ENCODE assay signal across 9 mouse cellular contexts in the genomic region with DNA sequence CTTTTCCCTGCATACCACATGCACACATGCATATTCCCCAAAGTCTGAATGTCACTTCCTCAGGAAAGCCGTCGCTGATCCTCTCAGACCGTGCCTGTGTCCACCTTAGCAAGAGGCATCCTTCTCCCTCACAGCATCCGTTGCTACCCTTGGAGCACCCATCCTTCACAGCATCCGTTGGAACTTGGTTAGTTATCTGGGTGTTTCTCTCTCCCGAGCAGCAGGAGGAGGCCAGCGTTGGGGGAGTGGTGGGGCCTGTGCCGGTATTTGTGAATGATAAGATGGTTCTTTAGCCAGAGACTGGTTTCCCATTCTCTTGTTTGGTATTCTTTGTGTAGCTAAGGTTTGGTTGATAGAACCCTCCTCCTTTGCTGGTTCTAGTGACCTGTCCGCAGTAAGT. TPM values are rescaled to one million over a fixed set of nuclear protein-coding genes. Genes with fewer than 3 reads are reported as not detected.
DNase-seq lines count a peak whose midpoint lies in the region; ATAC-seq and TF ChIP-seq lines count a peak whose summit lies in the region.
"Had no signal": no experiment of that assay in that cellular context is flagged by ENCODE, and none has a peak within 500 bp of the region (broad histone marks: within the 10 kb centered on the region; RNA-seq: fewer than 3 reads in every experiment).

No protein-coding gene starts in this region.

- no peaks in the 10 kb centered on the region for H3K36me3 ChIP-seq in forebrain, embryonic 11.5 days (ENCODE audit: control insufficient read depth, insufficient read depth, low read length)
- H3K36me3 ChIP-seq in forebrain, embryonic 12.5 days (replicated peaks) = peaks cover 5% of the 10 kb centered on the region; the same call in 1 of the 2 replicates
- H3K36me3 ChIP-seq in lung, embryonic 14.5 days (ENCODE audit: insufficient read depth) = peaks cover 7% of the 10 kb centered on the region; the same call in 1 of the 2 replicates
- H3K36me3 ChIP-seq in heart, postnatal 0 days (replicated peaks; ENCODE audit: control insufficient read depth, insufficient read depth, low read length) = 0 out of 2 replicates have a peak, but pooled peaks cover 6% of the 10 kb centered on the region
- H3K36me3 ChIP-seq in neural tube, embryonic 15.5 days = 0 out of 2 replicates have a peak, but pooled peaks cover 4% of the 10 kb centered on the region

- no peak overlapping the region for H3K4me3 ChIP-seq in forebrain, embryonic 11.5 days (ENCODE audit: low read depth, low read length)
- H3K4me3 ChIP-seq in forebrain, embryonic 12.5 days (replicated peaks) = no peak overlapping the region
- H3K4me3 ChIP-seq in lung, embryonic 14.5 days (ENCODE audit: low read depth, low read length) = no peak overlapping the region
- H3K4me3 ChIP-seq in heart, postnatal 0 days (ENCODE audit: low read depth, low read length) = no peak overlapping the region
- H3K4me3 ChIP-seq in neural tube, embryonic 15.5 days (replicated peaks) = no peak overlapping the region

- peak; percentile 43 for DNase-seq in forebrain, embryonic 11.5 days (ENCODE audit: low spot score)
- no peak for DNase-seq in lung, embryonic 14.5 days
- DNase-seq in lung, adult 18-20 months = no peak
- peak; percentile 4 for DNase-seq in heart, postnatal 0 days (ENCODE audit: low spot score)
- no peak for DNase-seq in thymus, postnatal 4 days
- DNase-seq in urinary bladder, postnatal 10 days (ENCODE audit: low spot score) = no peak

- no peak for TF ChIP-seq EP300 in heart, postnatal 0 days (IDR thresholded peaks at IDR 0.05; ENCODE audit: low read depth)

- peaks cover 6% of the 10 kb centered on the region; the same call in 1 of the 2 replicates for H3K4me1 ChIP-seq in forebrain, embryonic 11.5 days (replicated peaks; ENCODE audit: control insufficient read depth, insufficient read depth, low read length)
- peaks cover 37% of the 10 kb centered on the region for H3K4me1 ChIP-seq in forebrain, embryonic 12.5 days
- H3K4me1 ChIP-seq in lung, embryonic 14.5 days (ENCODE audit: insufficient read depth) = peaks cover 19% of the 10 kb centered on the region
- H3K4me1 ChIP-seq in heart, postnatal 0 days (ENCODE audit: control insufficient read depth, insufficient read depth) = peaks cover 51% of the 10 kb centered on the region
- H3K4me1 ChIP-seq in neural tube, embryonic 15.5 days = peaks cover 58% of the 10 kb centered on the region

- H3K27me3 ChIP-seq in forebrain, embryonic 11.5 days (ENCODE audit: control insufficient read depth, insufficient read depth, low read length) = no peaks in the 10 kb centered on the region
- no peaks in the 10 kb centered on the region for H3K27me3 ChIP-seq in forebrain, embryonic 12.5 days
- H3K27me3 ChIP-seq in lung, embryonic 14.5 days (ENCODE audit: insufficient read depth, low read length) = no peaks in the 10 kb centered on the region
- no peaks in the 10 kb centered on the region for H3K27me3 ChIP-seq in heart, postnatal 0 days (ENCODE audit: control insufficient read depth, insufficient read depth, low read length)
- no peaks in the 10 kb centered on the region for H3K27me3 ChIP-seq in neural tube, embryonic 15.5 days (replicated peaks)

- H3K9ac ChIP-seq in forebrain, embryonic 11.5 days (ENCODE audit: low read length) = no peak overlapping the region
- H3K9ac ChIP-seq in forebrain, embryonic 12.5 days = no peak overlapping the region
- 0 out of 2 replicates have a peak overlapping the region, but pooled peaks have one; percentile 26 for H3K9ac ChIP-seq in lung, embryonic 14.5 days
- no peak overlapping the region for H3K9ac ChIP-seq in heart, postnatal 0 days (replicated peaks; ENCODE audit: low read depth, low read length)
- no peak overlapping the region for H3K9ac ChIP-seq in neural tube, embryonic 15.5 days (replicated peaks)

- TF ChIP-seq CTCF in lung, embryonic 14.5 days (IDR thresholded peaks at IDR 0.05; ENCODE audit: low read depth) = no peak
- no peak for TF ChIP-seq CTCF in heart, postnatal 0 days (IDR thresholded peaks at IDR 0.05; ENCODE audit: low read depth)

- no peaks in the 10 kb centered on the region for H3K9me3 ChIP-seq in forebrain, embryonic 11.5 days (ENCODE audit: control insufficient read depth, low read length)
- no peaks in the 10 kb centered on the region for H3K9me3 ChIP-seq in forebrain, embryonic 12.5 days
- no peaks in the 10 kb centered on the region for H3K9me3 ChIP-seq in lung, embryonic 14.5 days (ENCODE audit: low read depth, low read length)
- no peaks in the 10 kb centered on the region for H3K9me3 ChIP-seq in heart, postnatal 0 days (replicated peaks; ENCODE audit: control insufficient read depth, low read length)
- no peaks in the 10 kb centered on the region for H3K9me3 ChIP-seq in neural tube, embryonic 15.5 days (replicated peaks)

- no peak overlapping the region for H3K4me2 ChIP-seq in forebrain, embryonic 11.5 days (ENCODE audit: low read depth, low read length, severe bottlenecking)
- no peak overlapping the region for H3K4me2 ChIP-seq in forebrain, embryonic 12.5 days
- peak overlapping the region; percentile 36 for H3K4me2 ChIP-seq in lung, embryonic 14.5 days
- 0 out of 2 replicates have a peak overlapping the region, but pooled peaks have one; percentile 28 for H3K4me2 ChIP-seq in heart, postnatal 0 days (ENCODE audit: low read depth, low read length)
- H3K4me2 ChIP-seq in neural tube, embryonic 15.5 days = no peak overlapping the region

- no peak for ATAC-seq in forebrain, embryonic 11.5 days (replicated peaks; ENCODE audit: low FRiP score)
- no peak for ATAC-seq in forebrain, embryonic 12.5 days (ENCODE audit: low FRiP score)
- ATAC-seq in lung, embryonic 14.5 days (ENCODE audit: insufficient read depth) = no peak
- ATAC-seq in heart, postnatal 0 days (ENCODE audit: insufficient read depth, low read depth) = no peak
- ATAC-seq in neural tube, embryonic 15.5 days (ENCODE audit: low FRiP score) = no peak

- no peak overlapping the region for H3K27ac ChIP-seq in forebrain, embryonic 11.5 days (ENCODE audit: low read depth, low read length)
- H3K27ac ChIP-seq in forebrain, embryonic 12.5 days = no peak overlapping the region; the same call in 1 of the 2 replicates
- peak overlapping the region; percentile 92 for H3K27ac ChIP-seq in lung, embryonic 14.5 days (ENCODE audit: low read depth)
- H3K27ac ChIP-seq in heart, postnatal 0 days (ENCODE audit: low read depth) = peak overlapping the region; percentile 90
- peak overlapping the region; percentile 23; the same call in 1 of the 2 replicates for H3K27ac ChIP-seq in neural tube, embryonic 15.5 days (replicated peaks)

- WGBS in forebrain, embryonic 11.5 days = 82% methylated on average over 9 of the region's 9 CpGs
- 85% methylated on average over 9 of the region's 9 CpGs for WGBS in forebrain, embryonic 12.5 days
- 59% methylated on average over 9 of the region's 9 CpGs for WGBS in lung, embryonic 14.5 days
- WGBS in heart, postnatal 0 days = 28% methylated on average over 9 of the region's 9 CpGs
- 87% methylated on average over 9 of the region's 9 CpGs for WGBS in neural tube, embryonic 15.5 days

RNA-seq across cellular contexts. Expression of a gene that starts 2.7 kb away (rescaled TPM):
- polyA plus RNA-seq in forebrain, embryonic 11.5 days (2014; fragmentation: Nextera tagmentation; extraction: Ambion mirVana) = 1.4 and 1.6 TPM in 2 replicates
- 2.1 and 2.9 TPM in 2 replicates for polyA plus RNA-seq in forebrain, embryonic 12.5 days (2016; fragmentation: Nextera tagmentation; extraction: Ambion mirVana)
- 1.1 and 1.5 TPM in 2 replicates for polyA plus RNA-seq in lung, embryonic 14.5 days (2014; fragmentation: Nextera tagmentation; extraction: Ambion mirVana)
- total RNA-seq in heart, postnatal 0 days (2014; rRNA removed; ENCODE audit: low replicate concordance) = not detected in 2 replicates
- polyA plus RNA-seq in heart, postnatal 0 days (2015; fragmentation: Nextera tagmentation; extraction: Ambion mirVana) = 0.41 and 0.52 TPM in 2 replicates
- 1.5 and 1.8 TPM in 2 replicates for polyA plus RNA-seq in neural tube, embryonic 15.5 days (2015; fragmentation: Nextera tagmentation; extraction: Ambion mirVana)
- total RNA-seq: left cerebral cortex, adult 8-10 months had no signal

RNA-seq across cellular contexts. Expression of a gene that starts 21.8 kb away (rescaled TPM):
- 28.4 and 31.4 TPM in 2 replicates for polyA plus RNA-seq in forebrain, embryonic 11.5 days (2014; fragmentation: Nextera tagmentation; extraction: Ambion mirVana)
- polyA plus RNA-seq in forebrain, embryonic 12.5 days (2016; fragmentation: Nextera tagmentation; extraction: Ambion mirVana) = 49.4 and 56.7 TPM in 2 replicates
- polyA plus RNA-seq in lung, embryonic 14.5 days (2014; fragmentation: Nextera tagmentation; extraction: Ambion mirVana) = 32.2 and 35.0 TPM in 2 replicates
- 181 and 218 TPM in 2 replicates for total RNA-seq in heart, postnatal 0 days (2014; rRNA removed; ENCODE audit: low replicate concordance)
- 80.0 and 82.5 TPM in 2 replicates for polyA plus RNA-seq in heart, postnatal 0 days (2015; fragmentation: Nextera tagmentation; extraction: Ambion mirVana)
- 39.6 and 40.8 TPM in 2 replicates for polyA plus RNA-seq in neural tube, embryonic 15.5 days (2015; fragmentation: Nextera tagmentation; extraction: Ambion mirVana)

RNA-seq across cellular contexts. Expression of a gene that starts 59.8 kb away (rescaled TPM):
- 0.61 and 1.6 TPM in 2 replicates for polyA plus RNA-seq in forebrain, embryonic 11.5 days (2014; fragmentation: Nextera tagmentation; extraction: Ambion mirVana)
- polyA plus RNA-seq in forebrain, embryonic 12.5 days (2016; fragmentation: Nextera tagmentation; extraction: Ambion mirVana) = 1.1 and 1.3 TPM in 2 replicates
- polyA plus RNA-seq in lung, embryonic 14.5 days (2014; fragmentation: Nextera tagmentation; extraction: Ambion mirVana) = not detected in 2 replicates
- total RNA-seq in heart, postnatal 0 days (2014; rRNA removed; ENCODE audit: low replicate concordance) = not detected in 2 replicates
- polyA plus RNA-seq in heart, postnatal 0 days (2015; fragmentation: Nextera tagmentation; extraction: Ambion mirVana) = not detected in 2 replicates
- 0.61 TPM in 1 of 2 replicates, not detected in the other for polyA plus RNA-seq in neural tube, embryonic 15.5 days (2015; fragmentation: Nextera tagmentation; extraction: Ambion mirVana)
- total RNA-seq: left cerebral cortex, adult 8-10 months had no signal

Comparison
In these comparisons a context has a peak if more than half of its experiments do, and no peak if none do; other contexts are left out.
1. DNase-seq: peak in forebrain, embryonic 11.5 days (single experiment) and heart, postnatal 0 days (single experiment); none in lung, embryonic 14.5 days (single experiment), lung, adult 18-20 months (0 of 2), thymus, postnatal 4 days (single experiment) and urinary bladder, postnatal 10 days (single experiment).
2. H3K27ac ChIP-seq: peak in lung, embryonic 14.5 days (single experiment), heart, postnatal 0 days (single experiment) and neural tube, embryonic 15.5 days (single experiment); none in forebrain, embryonic 11.5 days (single experiment) and forebrain, embryonic 12.5 days (single experiment).
3. H3K4me2 ChIP-seq: peak in lung, embryonic 14.5 days (single experiment) and heart, postnatal 0 days (single experiment); none in forebrain, embryonic 11.5 days (single experiment), forebrain, embryonic 12.5 days (single experiment) and neural tube, embryonic 15.5 days (single experiment).